Comparison of ENCODE assay signal across 7 mouse cellular contexts in genomic region chr15:59864746-59865499, GRCm38 (mm10).
A peak's percentile ranks its signal among the peaks of the same experiment; 100 is the strongest.
DNase-seq lines count a peak whose midpoint lies in the region; ATAC-seq and TF ChIP-seq lines count a peak whose summit lies in the region.

No protein-coding gene starts in this region.

- ATAC-seq in midbrain, embryonic 11.5 days (ENCODE audit: low FRiP score): no peak
- ATAC-seq in midbrain, embryonic 15.5 days (replicated peaks): no peak
- no peak for ATAC-seq in liver, embryonic 13.5 days (ENCODE audit: low read depth)
- no peak for ATAC-seq in neural tube, embryonic 12.5 days (ENCODE audit: low FRiP score, low read depth)

- H3K4me1 ChIP-seq in midbrain, embryonic 11.5 days (ENCODE audit: control insufficient read depth, insufficient read depth, low read length): no peaks in the 10 kb centered on the region
- H3K4me1 ChIP-seq in midbrain, embryonic 15.5 days: no peaks in the 10 kb centered on the region
- H3K4me1 ChIP-seq in bone marrow macrophage, adult 2 months (ENCODE audit: control insufficient read depth, insufficient read depth, low read length): peaks cover 22% of the 10 kb centered on the region
- no peaks in the 10 kb centered on the region for H3K4me1 ChIP-seq in liver, embryonic 13.5 days (replicated peaks)
- H3K4me1 ChIP-seq in neural tube, embryonic 12.5 days: no peaks in the 10 kb centered on the region

- H3K4me3 ChIP-seq in midbrain, embryonic 11.5 days (ENCODE audit: low read depth, low read length): no peak overlapping the region
- no peak overlapping the region for H3K4me3 ChIP-seq in midbrain, embryonic 15.5 days
- H3K4me3 ChIP-seq in bone marrow macrophage, adult 2 months (ENCODE audit: insufficient read depth, low read length): no peak overlapping the region
- no peak overlapping the region for H3K4me3 ChIP-seq in liver, embryonic 13.5 days (replicated peaks)
- no peak overlapping the region for H3K4me3 ChIP-seq in neural tube, embryonic 12.5 days

- WGBS in midbrain, embryonic 11.5 days: 49% methylated on average over 18 of the region's 18 CpGs
- 52% methylated on average over 18 of the region's 18 CpGs for WGBS in midbrain, embryonic 15.5 days
- 27% methylated on average over 18 of the region's 18 CpGs for WGBS in liver, embryonic 13.5 days (ENCODE audit: insufficient replicate concordance)
- 53% methylated on average over 18 of the region's 18 CpGs for WGBS in neural tube, embryonic 12.5 days

- DNase-seq in midbrain, embryonic 11.5 days (ENCODE audit: low spot score, missing footprints): peak; percentile 89
- peak; percentile 19 for DNase-seq in heart, adult 8-10 months (ENCODE audit: low spot score)
- no peak for DNase-seq in liver, embryonic 13.5 days
- DNase-seq in right cerebral cortex, postnatal 36 days (ENCODE audit: low spot score in 2 of 2): no peak

- H3K27ac ChIP-seq in midbrain, embryonic 11.5 days (ENCODE audit: low read depth, low read length): no peak overlapping the region
- no peak overlapping the region for H3K27ac ChIP-seq in midbrain, embryonic 15.5 days
- peak overlapping the region; percentile 66 for H3K27ac ChIP-seq in bone marrow macrophage, adult 2 months (ENCODE audit: insufficient read depth, low read depth, low read length)
- H3K27ac ChIP-seq in liver, embryonic 13.5 days: no peak overlapping the region
- H3K27ac ChIP-seq in neural tube, embryonic 12.5 days: no peak overlapping the region

- TF ChIP-seq CTCF in bone marrow macrophage, adult 2 months (IDR thresholded peaks at IDR 0.05; ENCODE audit: low read depth, low read length): peak; percentile 94

- H3K36me3 ChIP-seq in midbrain, embryonic 11.5 days (ENCODE audit: control insufficient read depth, insufficient read depth, low read length): no peaks in the 10 kb centered on the region
- H3K36me3 ChIP-seq in midbrain, embryonic 15.5 days (replicated peaks): no peaks in the 10 kb centered on the region
- no peaks in the 10 kb centered on the region for H3K36me3 ChIP-seq in liver, embryonic 13.5 days
- no peaks in the 10 kb centered on the region for H3K36me3 ChIP-seq in neural tube, embryonic 12.5 days

- H3K4me2 ChIP-seq in midbrain, embryonic 11.5 days: no peak overlapping the region
- H3K4me2 ChIP-seq in midbrain, embryonic 15.5 days: no peak overlapping the region
- 0 out of 2 replicates have a peak overlapping the region, but pooled peaks have one; percentile 14 for H3K4me2 ChIP-seq in liver, embryonic 13.5 days
- H3K4me2 ChIP-seq in neural tube, embryonic 12.5 days (replicated peaks): 0 out of 2 replicates have a peak overlapping the region, but pooled peaks have one; percentile 14

- no peak for TF ChIP-seq POLR2A in bone marrow macrophage, adult 2 months (IDR thresholded peaks at IDR 0.05; ENCODE audit: borderline replicate concordance, low read depth, low read length)

- no peaks in the 10 kb centered on the region for H3K9me3 ChIP-seq in midbrain, embryonic 11.5 days (ENCODE audit: control insufficient read depth, low read length)
- no peaks in the 10 kb centered on the region for H3K9me3 ChIP-seq in midbrain, embryonic 15.5 days
- H3K9me3 ChIP-seq in liver, embryonic 13.5 days (replicated peaks): no peaks in the 10 kb centered on the region
- no peaks in the 10 kb centered on the region for H3K9me3 ChIP-seq in neural tube, embryonic 12.5 days

- H3K27me3 ChIP-seq in midbrain, embryonic 11.5 days (ENCODE audit: control insufficient read depth, insufficient read depth, low read length): no peaks in the 10 kb centered on the region
- no peaks in the 10 kb centered on the region for H3K27me3 ChIP-seq in midbrain, embryonic 15.5 days (replicated peaks)
- H3K27me3 ChIP-seq in liver, embryonic 13.5 days: no peaks in the 10 kb centered on the region
- H3K27me3 ChIP-seq in neural tube, embryonic 12.5 days (replicated peaks): no peaks in the 10 kb centered on the region

- no peak overlapping the region for H3K9ac ChIP-seq in midbrain, embryonic 11.5 days (ENCODE audit: low read length)
- no peak overlapping the region for H3K9ac ChIP-seq in midbrain, embryonic 15.5 days
- H3K9ac ChIP-seq in liver, embryonic 13.5 days: no peak overlapping the region
- H3K9ac ChIP-seq in neural tube, embryonic 12.5 days: no peak overlapping the region

Comparison
In these comparisons a context has a peak if more than half of its experiments do, and no peak if none do; other contexts are left out.
1. DNase-seq: peak in midbrain, embryonic 11.5 days (single experiment) and heart, adult 8-10 months (single experiment); none in liver, embryonic 13.5 days (single experiment) and right cerebral cortex, postnatal 36 days (0 of 2).
2. H3K4me2 ChIP-seq: peak in liver, embryonic 13.5 days (single experiment) and neural tube, embryonic 12.5 days (single experiment); none in midbrain, embryonic 11.5 days (single experiment) and midbrain, embryonic 15.5 days (single experiment).